ENCODE assay signal across 27 mouse cellular contexts in the genomic region with DNA sequence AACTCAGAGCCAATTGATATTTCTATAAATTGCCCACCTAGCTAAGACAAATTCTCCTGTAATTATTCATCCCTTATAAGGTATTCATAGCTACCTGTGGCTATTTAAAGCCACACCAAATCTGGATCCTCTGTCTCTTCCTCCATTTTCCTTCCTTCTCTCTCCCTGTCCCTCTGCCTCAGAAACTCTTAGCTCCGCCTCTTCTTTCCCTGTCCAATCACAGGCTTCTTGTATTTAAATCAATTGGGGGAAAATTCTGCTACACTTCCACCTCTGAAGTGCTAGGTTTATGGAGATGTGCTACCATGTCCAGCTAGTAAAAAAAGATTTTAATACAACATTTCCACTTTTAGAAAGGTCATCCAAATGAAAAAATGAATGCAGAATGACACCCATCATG.
"Had no signal": no experiment of that assay in that cellular context is flagged by ENCODE, and none has a peak within 500 bp of the region (broad histone marks: within the 10 kb centered on the region; RNA-seq: fewer than 3 reads in every experiment).

No protein-coding gene starts in this region.

- ATAC-seq: hindbrain, postnatal 0 days; intestine, embryonic 16.5 days had no signal

- H3K36me3 ChIP-seq: heart, embryonic 13.5 days; heart, embryonic 15.5 days; hindbrain, embryonic 13.5 days; hindbrain, embryonic 15.5 days; limb, embryonic 10.5 days; limb, embryonic 12.5 days; liver, embryonic 13.5 days; liver, embryonic 15.5 days had no signal

- H3K27me3 ChIP-seq: heart, embryonic 13.5 days; heart, embryonic 15.5 days; hindbrain, embryonic 13.5 days; hindbrain, embryonic 15.5 days; limb, embryonic 12.5 days; liver, embryonic 13.5 days; liver, embryonic 15.5 days had no signal

- H3K4me1 ChIP-seq: heart, embryonic 15.5 days; limb, embryonic 12.5 days had no signal

- H3K27ac ChIP-seq: gastrocnemius, adult 2 months; heart, embryonic 13.5 days; heart, embryonic 15.5 days; hindbrain, embryonic 13.5 days; hindbrain, embryonic 15.5 days; hindbrain, postnatal 0 days; layer of hippocampus, adult 2 months; left cerebral cortex, adult 2 months; limb, embryonic 10.5 days; limb, embryonic 12.5 days; liver, embryonic 13.5 days; liver, embryonic 15.5 days had no signal

- H3K9ac ChIP-seq: heart, embryonic 13.5 days; heart, embryonic 15.5 days; hindbrain, embryonic 13.5 days; hindbrain, embryonic 15.5 days; limb, embryonic 12.5 days; liver, embryonic 13.5 days; liver, embryonic 15.5 days had no signal

- H3K9me3 ChIP-seq: heart, embryonic 15.5 days; hindbrain, embryonic 13.5 days; hindbrain, embryonic 15.5 days; limb, embryonic 10.5 days; limb, embryonic 12.5 days; liver, embryonic 13.5 days; liver, embryonic 15.5 days had no signal

- H3K4me3 ChIP-seq: gastrocnemius, adult 2 months; heart, embryonic 13.5 days; heart, embryonic 15.5 days; hindbrain, embryonic 13.5 days; hindbrain, embryonic 15.5 days; layer of hippocampus, adult 2 months; left cerebral cortex, adult 2 months; limb, embryonic 10.5 days; limb, embryonic 12.5 days; liver, embryonic 13.5 days; liver, embryonic 15.5 days had no signal

- H3K4me2 ChIP-seq: heart, embryonic 11.5 days; heart, embryonic 13.5 days; heart, embryonic 15.5 days; hindbrain, embryonic 13.5 days; hindbrain, embryonic 15.5 days; limb, embryonic 12.5 days; liver, embryonic 11.5 days; liver, embryonic 13.5 days; liver, embryonic 15.5 days had no signal

- DNase-seq: gastrocnemius, adult 2 months; gastrocnemius, postnatal 14 days; gastrocnemius, postnatal 36 days; heart, adult 18-20 months; heart, postnatal 14 days; heart, postnatal 36 days; kidney, adult 11 months; kidney, adult 2 months; kidney, adult 9 months; kidney, postnatal 10 days; kidney, postnatal 25 days; kidney, postnatal 4 days; liver; liver, embryonic 13.5 days had no signal
